Mouse (Mus musculus) liver, embryonic 11.5 days (tissue): ENCODE measurements around the gene Sirpa. TPM values are rescaled to one million over a fixed set of nuclear protein-coding genes. Genes with fewer than 3 reads are reported as not detected.

Experiments
- ATAC-seq: fragments of 200-750 bp; cut with Nextera tagmentation; replicated peaks from 2 replicates; pipeline ENCODE4 v1.8.0; 2017; ENCODE audit warnings: moderate number of reproducible peaks, mild to moderate bottlenecking, moderate TSS enrichment, moderate library complexity; ENCODE audit not compliant: low FRiP score
- DNase-seq: peaks from one replicate; pipeline ENCODE4 v3.0.0-alpha.2; 2017; ENCODE audit warnings: low spot score
- H3K27ac ChIP-seq: fragments of 300-500 bp; sonication (generic); 2 replicates; pipeline ENCODE4 v1.5.1; 2014; ENCODE audit warnings: mild to moderate bottlenecking, low read depth, low read length, control low read depth
- H3K27me3 ChIP-seq: fragments of 300-500 bp; sonication (generic); replicated peaks from 2 replicates; pipeline ENCODE4 v1.6.1; 2014; ENCODE audit warnings: low read length, mixed read lengths; ENCODE audit not compliant: control insufficient read depth, insufficient read depth
- H3K36me3 ChIP-seq: fragments of 300-500 bp; sonication (generic); 2 replicates; pipeline ENCODE4 v1.6.1; 2014; ENCODE audit warnings: mild to moderate bottlenecking, low read length, moderate library complexity, mixed read lengths; ENCODE audit not compliant: control insufficient read depth, insufficient read depth
- H3K4me1 ChIP-seq: fragments of 300-500 bp; sonication (generic); replicated peaks from 2 replicates; pipeline ENCODE4 v1.6.1; 2014; ENCODE audit warnings: low read length, mixed read lengths; ENCODE audit not compliant: control insufficient read depth, insufficient read depth
- H3K4me2 ChIP-seq: fragments of 300-500 bp; sonication (generic); 2 replicates; pipeline ENCODE4 v1.6.1; 2014; ENCODE audit warnings: mild to moderate bottlenecking, control low read depth, moderate library complexity
- H3K4me3 ChIP-seq: fragments of 300-500 bp; sonication (generic); 2 replicates; pipeline ENCODE4 v1.5.1; 2014; ENCODE audit warnings: low read depth, low read length, control low read depth
- H3K9ac ChIP-seq: fragments of 300-500 bp; sonication (generic); 2 replicates; pipeline ENCODE4 v1.6.1; 2014; ENCODE audit warnings: low read depth, low read length, control low read depth
- H3K9me3 ChIP-seq: fragments of 300-500 bp; sonication (generic); 2 replicates; pipeline ENCODE4 v1.6.1; 2016; ENCODE audit warnings: low read length, inconsistent platforms, mixed read lengths; ENCODE audit not compliant: control insufficient read depth
- WGBS: fragments of 180-500 bp; shearing (Covaris S2); extraction: QIAGEN DNeasy Blood & Tissue Kit; methylation state at CpG from one replicate; pipeline ENCODE4 v1.1.7; 2014; 5-methylcytosine and 5-hydroxymethylcytosine counted together
- polyA plus RNA-seq: library from polyadenylated mRNA; unstranded; fragments of >200 nt; fragmentation: Nextera tagmentation; extraction: Ambion mirVana; gene quantifications from 2 replicates; pipeline ENCODE4 v1.2.1, GENCODE M21; 2014

Sirpa gene
- polyA plus RNA-seq, 1 experiment from 2014 or later: 26.8 TPM

GRCm38 (mm10) chr2:129558008-129558874, 34.4 kb upstream of the Sirpa start:
- ATAC-seq (no peak), DNase-seq (no peak)
- H3K9ac ChIP-seq: no peak overlapping the region
- no peak overlapping the region for H3K4me2 ChIP-seq
- H3K27me3 ChIP-seq: no peaks in the 10 kb centered on the region
- no peaks in the 10 kb centered on the region for H3K36me3 ChIP-seq
- no peak overlapping the region for H3K4me3 ChIP-seq
- H3K27ac ChIP-seq: no peak overlapping the region
- no peaks in the 10 kb centered on the region for H3K9me3 ChIP-seq
- WGBS: 65% methylated on average over 12 of the region's 12 CpGs
- no peaks in the 10 kb centered on the region for H3K4me1 ChIP-seq

GRCm38 (mm10) chr2:129558875-129559219, 33.8 kb upstream of the Sirpa start:
- Histone ChIP-seq H3K9me3 (no peaks in the 10 kb centered on the region), H3K4me1 (no peaks in the 10 kb centered on the region), H3K27me3 (no peaks in the 10 kb centered on the region), H3K36me3 (no peaks in the 10 kb centered on the region), H3K4me3 (no peak overlapping the region), H3K4me2 (no peak overlapping the region), H3K9ac (no peak overlapping the region), H3K27ac (no peak overlapping the region)
- 61% methylated on average over 3 of the region's 3 CpGs for WGBS
- DNase-seq (no peak), ATAC-seq (no peak)

GRCm38 (mm10) chr2:129561796-129562195, 30.8 kb upstream of the Sirpa start:
- 72% methylated on average over 3 of the region's 3 CpGs for whole genome bisulfite sequencing

GRCm38 (mm10) chr2:129563944-129564709, 28.5 kb upstream of the Sirpa start:
- Histone ChIP-seq H3K27me3 (no peaks in the 10 kb centered on the region), H3K9me3 (no peaks in the 10 kb centered on the region), H3K4me2 (no peak overlapping the region), H3K4me3 (no peak overlapping the region), H3K27ac (no peak overlapping the region), H3K9ac (no peak overlapping the region), H3K36me3 (no peaks in the 10 kb centered on the region), H3K4me1 (no peaks in the 10 kb centered on the region)
- no peak for ATAC-seq
- no peak for DNase-seq
- 85% methylated on average over 5 of the region's 5 CpGs for WGBS

More at GRCm38 (mm10) chr2:129561796-129562195, 30.8 kb upstream of the Sirpa start:
- H3K9ac ChIP-seq: no peak overlapping the region
- no peak overlapping the region for H3K4me3 ChIP-seq
- no peaks in the 10 kb centered on the region for H3K36me3 ChIP-seq
- DNase-seq (no peak), ATAC-seq (no peak)
- H3K4me1 ChIP-seq: no peaks in the 10 kb centered on the region
- no peak overlapping the region for H3K4me2 ChIP-seq
- no peak overlapping the region for H3K27ac ChIP-seq
- H3K9me3 ChIP-seq: no peaks in the 10 kb centered on the region
- no peaks in the 10 kb centered on the region for H3K27me3 ChIP-seq

- ATAC-seq (no peak), DNase-seq (no peak)
- Histone ChIP-seq H3K4me3 (no peak overlapping the region), H3K4me1 (no peaks in the 10 kb centered on the region), H3K4me2 (no peak overlapping the region), H3K27me3 (peaks cover 8% of the 10 kb centered on the region), H3K9me3 (no peaks in the 10 kb centered on the region), H3K36me3 (no peaks in the 10 kb centered on the region), H3K9ac (no peak overlapping the region), H3K27ac (no peak overlapping the region)
- 68% methylated on average over 7 of the region's 7 CpGs for WGBS
These were observed 23.5 kb upstream of the Sirpa start for GRCm38 (mm10) chr2:129569120-129569519.

- Histone ChIP-seq H3K4me1 (no peaks in the 10 kb centered on the region), H3K4me2 (no peak overlapping the region), H3K27ac (no peak overlapping the region), H3K9me3 (no peaks in the 10 kb centered on the region), H3K4me3 (no peak overlapping the region), H3K27me3 (peaks cover 8% of the 10 kb centered on the region), H3K36me3 (no peaks in the 10 kb centered on the region), H3K9ac (no peak overlapping the region)
- 58% methylated on average over 5 of the region's 5 CpGs for WGBS
- ATAC-seq (no peak), DNase-seq (no peak)
These were observed 23.1 kb upstream of the Sirpa start for GRCm38 (mm10) chr2:129569556-129569955.

GRCm38 (mm10) chr2:129573701-129574273, 18.8 kb upstream of the Sirpa start:
- Histone ChIP-seq H3K9ac (no peak overlapping the region), H3K4me3 (no peak overlapping the region), H3K4me1 (no peaks in the 10 kb centered on the region), H3K27ac (no peak overlapping the region), H3K36me3 (no peaks in the 10 kb centered on the region), H3K9me3 (no peaks in the 10 kb centered on the region), H3K27me3 (peaks cover 8% of the 10 kb centered on the region), H3K4me2 (peak overlapping the region; percentile 48)
- no peak for ATAC-seq
- DNase-seq: no peak
- 27% methylated on average over 4 of the region's 4 CpGs for WGBS

GRCm38 (mm10) chr2:129574395-129575046, 18.1 kb upstream of the Sirpa start:
- WGBS: 17% methylated on average over 24 of the region's 24 CpGs
- no peak; the same call in 1 of the 2 replicates for ATAC-seq
- DNase-seq: no peak

More at GRCm38 (mm10) chr2:129574395-129575046, 18.1 kb upstream of the Sirpa start:
- Histone ChIP-seq H3K4me1 (no peaks in the 10 kb centered on the region), H3K4me3 (no peak overlapping the region), H3K9me3 (no peaks in the 10 kb centered on the region), H3K27me3 (peaks cover 8% of the 10 kb centered on the region), H3K9ac (no peak overlapping the region), H3K36me3 (no peaks in the 10 kb centered on the region), H3K4me2 (peak overlapping the region; percentile 48), H3K27ac (no peak overlapping the region)
